Mouse (Mus musculus) mouse embryonic stem cell (cell line): Measurements from ENCODE around the gene Mto1.

Experiments
- in situ Hi-C, 2 experiments: fragments of 300-500 bp; cut with MboI; formaldehyde crosslinking; loops; 1 replicate in 1 of 2; 3 replicates in 1 of 2; pipeline ENCODE4 v1.14.3; 2019 to 2020; ENCODE audit warnings: low sequenced_read_pairs in 2 of 2, low pct_unique_long_range_greater_than_20kb in 1 of 2, mixed read lengths in 1 of 2; ENCODE audit not compliant: unreplicated experiment in 1 of 2

The Mto1 gene

GRCm38 (mm10) chr9:78447973-78448873, at the start of gene Mto1, which contains the start of gene Gm17324:
Gene Mto1, plus strand, starts transcription at chr9:78448208.
Gene Gm17324, minus strand, starts transcription at chr9:78448786.
- in situ Hi-C loops, result no loop called here

GRCm38 (mm10) chr9:78400570-78400969, 47.4 kb upstream of the Mto1 start:
- in situ Hi-C loops, result no loop called here

- in situ Hi-C loops, result no loop called here
Observed at GRCm38 (mm10) chr9:78401596-78401995, 46.4 kb upstream of the Mto1 start.

GRCm38 (mm10) chr9:78427362-78427781, 20.6 kb upstream of the Mto1 start:
- in situ Hi-C loops, result no loop called here

GRCm38 (mm10) chr9:78428185-78428584, 19.8 kb upstream of the Mto1 start:
- in situ Hi-C loops, result no loop called here

GRCm38 (mm10) chr9:78428870-78429432, 19.1 kb upstream of the Mto1 start:
- in situ Hi-C loops, result no loop called here

- in situ Hi-C loops, result no loop called here
Observed at GRCm38 (mm10) chr9:78429551-78429950, 18.5 kb upstream of the Mto1 start.

GRCm38 (mm10) chr9:78430486-78430885, 17.5 kb upstream of the Mto1 start:
- in situ Hi-C loops, result no loop called here

GRCm38 (mm10) chr9:78432471-78432870, 15.5 kb upstream of the Mto1 start:
- in situ Hi-C loops, result no loop called here

- in situ Hi-C loops, result no loop called here
Observed at GRCm38 (mm10) chr9:78439426-78439825, 8.6 kb upstream of the Mto1 start.

GRCm38 (mm10) chr9:78442237-78442578, 5.8 kb upstream of the Mto1 start:
- in situ Hi-C loops, result no loop called here

- in situ Hi-C loops, result no loop called here
Observed at GRCm38 (mm10) chr9:78442579-78443392, 5.2 kb upstream of the Mto1 start, which contains the start of gene Cgas. Gene Cgas, minus strand, starts transcription at chr9:78443237.

- in situ Hi-C loops, result no loop called here
Observed at GRCm38 (mm10) chr9:78447606-78447972, 419 bp upstream of the Mto1 start.

GRCm38 (mm10) chr9:78450404-78450803, 2.4 kb downstream of the Mto1 start:
- in situ Hi-C loops, result no loop called here

GRCm38 (mm10) chr9:78451382-78451781, 3.4 kb downstream of the Mto1 start:
- in situ Hi-C loops, result no loop called here

GRCm38 (mm10) chr9:78457026-78457425, 9.0 kb downstream of the Mto1 start:
- in situ Hi-C loops, result no loop called here

GRCm38 (mm10) chr9:78463337-78463736, 15.3 kb downstream of the Mto1 start:
- in situ Hi-C loops, result no loop called here

GRCm38 (mm10) chr9:78465725-78466124, 17.7 kb downstream of the Mto1 start:
- in situ Hi-C loops, result no loop called here

- in situ Hi-C loops, result no loop called here
Observed at GRCm38 (mm10) chr9:78473588-78473987, 25.6 kb downstream of the Mto1 start.
